Comparison of ENCODE assay signal across 23 mouse cellular contexts in genomic region chr13:100521724-100522591, GRCm38 (mm10). TPM values are rescaled to one million over a fixed set of nuclear protein-coding genes. Genes with fewer than 3 reads are reported as not detected.
A peak's percentile ranks its signal among the peaks of the same experiment; 100 is the strongest.
DNase-seq lines count a peak whose midpoint lies in the region; ATAC-seq lines count a peak whose summit lies in the region.
"Had no signal": no experiment of that assay in that cellular context is flagged by ENCODE, and none has a peak within 500 bp of the region (broad histone marks: within the 10 kb centered on the region; RNA-seq: fewer than 3 reads in every experiment).

No protein-coding gene starts in this region.

- no peaks in the 10 kb centered on the region for H3K27me3 ChIP-seq in intestine, embryonic 15.5 days (replicated peaks)
- H3K27me3 ChIP-seq: forebrain, embryonic 13.5 days; hindbrain, embryonic 12.5 days had no signal

- 68% methylated on average over 9 of the region's 9 CpGs for WGBS in intestine, embryonic 15.5 days

- no peak overlapping the region for H3K4me3 ChIP-seq in intestine, embryonic 15.5 days (replicated peaks)
- H3K4me3 ChIP-seq: forebrain, embryonic 13.5 days; gastrocnemius, adult 2 months; heart, embryonic 10.5 days; hindbrain, embryonic 12.5 days had no signal

- peak overlapping the region; percentile 42; the same call in 1 of the 2 replicates for H3K27ac ChIP-seq in intestine, embryonic 15.5 days
- H3K27ac ChIP-seq: forebrain, embryonic 13.5 days; gastrocnemius, adult 2 months; heart, embryonic 10.5 days; hindbrain, embryonic 12.5 days had no signal

- H3K4me1 ChIP-seq in intestine, embryonic 15.5 days (replicated peaks), result peaks cover 24% of the 10 kb centered on the region
- H3K4me1 ChIP-seq: forebrain, embryonic 13.5 days; hindbrain, embryonic 12.5 days had no signal

- no peaks in the 10 kb centered on the region for H3K9me3 ChIP-seq in intestine, embryonic 15.5 days
- H3K9me3 ChIP-seq: forebrain, embryonic 13.5 days; heart, embryonic 10.5 days; hindbrain, embryonic 12.5 days had no signal

- peak; percentile 10 to 54 for DNase-seq in adrenal gland, adult (ENCODE audit: inconsistent age in 2 of 2, low spot score in 1 of 2)
- DNase-seq in adrenal gland, adult 8-10 months, result no peak
- DNase-seq in heart, adult 11 months, result peak; percentile 10
- DNase-seq in heart, adult 18-20 months, result no peak
- no peak for DNase-seq in layer of hippocampus, postnatal 10 days (ENCODE audit: low spot score in 2 of 2)
- DNase-seq in left cerebral cortex, postnatal 4 days, result no peak
- DNase-seq: B cell, adult 2 months; cerebellum, adult 11 months; cerebellum, adult 8-10 months; cerebellum, postnatal 14 days; forebrain, postnatal 0 days; gastrocnemius, adult 2 months; gastrocnemius, postnatal 25 days; heart, postnatal 10 days; heart, postnatal 4 days; kidney, adult 2 months had no signal

- intact Hi-C loops in left cerebral cortex, postnatal 4 days (cut with DNase I), result no loop called here

- peak; percentile 42; the same call in 1 of the 2 replicates for ATAC-seq in intestine, embryonic 15.5 days
- ATAC-seq: forebrain, embryonic 13.5 days; forebrain, postnatal 0 days; hindbrain, embryonic 16.5 days; inflammation-experienced regulatory T-cells, adult 6 months had no signal

- no peak overlapping the region for H3K4me2 ChIP-seq in intestine, embryonic 15.5 days (replicated peaks)
- H3K4me2 ChIP-seq: forebrain, embryonic 13.5 days; hindbrain, embryonic 12.5 days had no signal

- H3K36me3 ChIP-seq in intestine, embryonic 15.5 days, result no peaks in the 10 kb centered on the region
- H3K36me3 ChIP-seq: heart, embryonic 10.5 days; hindbrain, embryonic 12.5 days had no signal

- no peak overlapping the region for H3K9ac ChIP-seq in intestine, embryonic 15.5 days
- H3K9ac ChIP-seq: forebrain, embryonic 13.5 days; forebrain, postnatal 0 days; hindbrain, embryonic 12.5 days had no signal

RNA-seq across cellular contexts. Expression of gene Gtf2h2, which starts 29.6 kb away (rescaled TPM):
- 10 to 100 TPM; 31.7 to 42.7 (median 35.5) TPM for total RNA-seq in adrenal gland, adult 8-10 months (2022)
- 10 to 100 TPM; 21.7 to 21.9 TPM for total RNA-seq in heart, adult 18-20 months (2021)
- polyA plus RNA-seq in intestine, embryonic 15.5 days (2015; fragmentation: Nextera tagmentation; extraction: Ambion mirVana), result 78.8 and 79.0 TPM in 2 replicates
- total RNA-seq in layer of hippocampus, postnatal 10 days (2021), result 10 to 100 TPM; 40.2 to 49.9 TPM
- 10 to 100 TPM; 41.0 to 52.8 TPM for total RNA-seq in left cerebral cortex, postnatal 4 days (2021)

RNA-seq across cellular contexts. Expression of gene Ocln, which starts 30.6 kb away (rescaled TPM):
- 10 to 100 TPM in 2 of 4 experiments, 1 to 10 TPM in 2; 6.6 to 28.6 (median 16.7) TPM for total RNA-seq in adrenal gland, adult 8-10 months (2022)
- under 1 TPM; 0.57 to 0.87 TPM for total RNA-seq in heart, adult 18-20 months (2021)
- polyA plus RNA-seq in intestine, embryonic 15.5 days (2015; fragmentation: Nextera tagmentation; extraction: Ambion mirVana), result 86.9 and 89.1 TPM in 2 replicates
- total RNA-seq in layer of hippocampus, postnatal 10 days (2021), result 10 to 100 TPM; 14.7 to 15.8 TPM
- total RNA-seq in left cerebral cortex, postnatal 4 days (2021), result 1 to 10 TPM; 7.9 to 8.8 TPM
- total RNA-seq: granulocyte monocyte progenitor cell, adult 5-6 weeks had no signal

Comparison
In these comparisons a context has a peak if more than half of its experiments do, and no peak if none do; other contexts are left out.
1. DNase-seq: peak in adrenal gland, adult (2 of 2) and heart, adult 11 months (single experiment); none in adrenal gland, adult 8-10 months (single experiment), heart, adult 18-20 months (0 of 2), layer of hippocampus, postnatal 10 days (0 of 2) and left cerebral cortex, postnatal 4 days (single experiment).
2. RNA of gene Ocln, which starts 30.6 kb away (total RNA-seq): 6.6 to 28.6 TPM in adrenal gland, adult 8-10 months, 14.7 to 15.8 TPM in layer of hippocampus, postnatal 10 days and 7.9 to 8.8 TPM in left cerebral cortex, postnatal 4 days; 0.57 to 0.87 TPM in heart, adult 18-20 months; every median in the first group is over 4 times any median in the second.